Mouse (Mus musculus): ENCODE measurements around the gene Cdk5rap2.

Cdk5rap2 gene

DNA sequence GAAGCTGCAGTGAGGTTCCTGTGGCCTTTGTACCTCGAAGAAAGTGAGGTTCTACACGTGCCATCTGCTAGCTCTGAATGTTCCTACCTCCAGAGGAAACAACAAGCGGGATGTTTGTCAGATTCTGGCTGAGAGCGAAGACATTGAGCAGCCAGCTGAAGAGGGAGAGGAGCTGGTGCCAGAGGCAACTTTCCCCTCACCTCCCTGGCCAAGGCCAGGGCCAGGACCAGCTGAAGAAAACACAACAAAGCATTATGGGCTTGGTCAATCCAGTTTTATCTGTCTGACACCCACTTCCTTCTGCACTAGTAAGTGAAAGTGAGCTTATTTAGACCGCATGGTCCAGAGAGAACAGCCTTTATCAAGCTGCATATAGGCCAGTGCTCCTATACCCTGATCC, 147.4 kb downstream of the Cdk5rap2 start:
- DNase-seq (ENCODE audit: low read depth, low spot score) = no peak

DNA sequence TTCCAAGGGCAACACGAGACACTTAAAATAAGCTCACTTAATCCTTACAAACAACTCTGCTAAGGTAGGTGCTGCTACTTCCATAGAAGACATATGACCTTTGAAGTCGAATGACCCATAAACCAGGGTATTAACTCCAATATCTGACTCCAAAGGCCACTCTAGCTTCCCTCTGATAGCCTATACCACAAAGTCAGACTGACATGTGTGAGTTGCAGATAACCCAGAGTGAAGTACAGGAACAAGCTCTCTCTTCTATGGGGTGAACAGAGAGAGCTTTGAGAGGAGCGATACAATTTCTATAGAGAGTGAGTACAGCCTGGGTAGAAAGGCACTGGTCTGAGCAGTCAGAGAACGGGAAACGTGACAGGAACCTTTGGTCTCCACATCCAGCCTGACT, 148.9 kb downstream of the Cdk5rap2 start:
- DNase-seq (ENCODE audit: low read depth, low spot score) = no peak

DNA sequence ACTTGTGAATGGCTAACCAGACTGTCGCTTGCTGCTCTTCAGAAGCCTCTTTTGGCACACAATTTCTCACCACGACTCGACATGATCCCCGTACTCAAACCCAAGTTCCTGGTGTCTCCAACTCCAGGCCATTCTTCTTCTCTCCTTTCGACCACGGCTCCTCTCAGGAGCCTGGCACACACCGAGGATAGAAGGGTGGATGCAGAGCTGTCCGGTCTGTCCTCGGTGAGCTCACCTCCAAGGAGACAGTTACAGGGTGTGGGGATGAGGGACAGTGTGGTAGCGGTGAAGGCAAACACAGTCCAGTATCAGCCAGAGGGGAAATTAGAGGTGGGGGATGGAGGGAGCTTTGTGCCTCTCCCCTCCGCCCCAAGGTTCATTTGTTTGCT, 149.8 kb downstream of the Cdk5rap2 start:
- no peak for DNase-seq (ENCODE audit: low read depth, low spot score)

DNA sequence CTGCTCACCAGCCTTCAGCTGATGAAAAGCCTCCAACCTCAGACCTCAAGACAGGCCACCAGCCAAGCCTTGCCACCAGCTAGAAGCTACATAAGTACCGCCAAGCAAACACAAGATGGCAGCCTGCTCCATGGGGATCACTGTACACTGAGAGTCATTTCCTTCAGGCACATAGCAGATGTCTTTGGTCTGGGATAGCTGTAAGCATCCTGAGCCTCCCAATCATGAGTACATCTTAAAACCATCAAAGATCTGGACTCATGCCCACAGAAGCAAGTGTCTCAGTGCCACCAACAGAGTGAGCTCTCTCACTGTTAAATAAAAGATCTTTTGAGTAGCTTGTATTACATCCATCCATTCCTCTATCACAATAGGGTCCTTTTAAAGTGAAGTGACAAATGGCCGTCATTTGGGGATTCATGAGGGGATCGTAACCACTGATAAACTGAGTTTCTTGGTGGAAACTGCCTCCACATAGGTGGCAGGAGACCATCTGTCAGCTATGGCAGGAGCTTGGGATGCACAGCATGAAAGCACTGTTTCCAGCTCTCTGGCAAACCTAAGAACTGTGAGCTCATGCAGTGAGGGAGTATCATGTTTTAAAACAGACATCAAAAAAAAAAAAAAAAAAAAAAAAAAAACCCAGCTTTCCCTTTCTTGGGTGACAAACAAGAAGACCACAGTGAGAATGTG, 150.4 kb downstream of the Cdk5rap2 start:
- peak; percentile 13 for DNase-seq (ENCODE audit: low read depth, low spot score)

DNA sequence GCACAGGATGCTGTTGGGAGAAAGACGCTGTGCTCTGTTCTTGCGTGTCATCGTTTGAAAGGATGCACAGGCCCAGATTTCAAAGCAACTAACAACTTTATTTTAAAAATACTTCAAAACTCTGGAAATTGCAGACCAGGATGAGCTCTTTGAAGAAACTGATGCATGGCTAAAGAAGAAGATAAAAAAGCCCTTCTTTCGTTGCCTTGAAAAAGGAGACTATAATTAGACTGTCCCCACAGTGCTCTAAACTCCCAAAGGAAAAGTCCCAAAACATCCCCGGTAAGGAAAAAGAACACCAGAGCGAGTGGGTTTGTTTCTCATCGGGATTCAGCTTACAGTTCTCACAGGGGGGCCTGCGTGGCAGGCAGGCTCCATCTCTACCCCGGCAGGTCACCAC, 151.4 kb downstream of the Cdk5rap2 start:
- no peak for DNase-seq (ENCODE audit: low read depth, low spot score)

DNA sequence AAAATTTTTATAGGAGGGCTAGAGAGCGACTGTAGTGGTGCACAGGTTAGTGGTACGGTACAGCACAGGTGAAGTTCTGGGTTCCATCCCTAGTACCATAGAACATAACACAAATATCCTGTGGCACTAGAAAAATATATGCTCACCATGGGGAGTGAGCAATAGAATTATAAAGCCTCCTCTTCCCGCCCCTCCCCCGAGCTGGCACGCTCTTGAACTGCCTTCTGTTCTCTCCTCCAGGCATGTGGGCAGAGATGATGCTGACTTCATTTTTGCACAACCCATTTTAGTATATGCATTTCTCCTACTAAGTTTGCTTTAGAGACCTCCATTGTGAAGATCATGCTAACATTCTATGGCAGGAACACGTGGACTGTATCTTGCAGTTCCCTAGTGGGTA, 152.0 kb downstream of the Cdk5rap2 start:
- DNase-seq (ENCODE audit: low read depth, low spot score) = no peak

DNA sequence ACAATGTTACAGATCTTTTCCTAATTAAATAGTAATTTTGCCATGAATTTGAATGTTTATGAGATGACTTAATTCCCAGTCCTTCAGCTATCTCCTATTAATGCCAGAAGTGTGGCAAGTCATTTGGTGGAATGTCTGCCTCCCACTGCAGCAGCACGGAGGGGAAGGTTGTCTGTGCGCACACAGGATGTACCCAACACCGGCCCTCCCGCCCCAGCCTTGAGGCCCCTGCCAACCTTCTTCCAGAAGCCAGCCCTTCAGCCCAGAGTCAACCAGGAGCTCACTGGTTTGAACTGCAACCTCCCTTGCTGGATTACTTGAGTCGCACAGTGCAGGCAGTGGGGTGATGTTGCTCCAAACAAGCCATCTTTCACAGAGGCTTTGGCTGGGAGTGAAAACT, 158.5 kb downstream of the Cdk5rap2 start:
- DNase-seq (ENCODE audit: low read depth, low spot score) = no peak

DNA sequence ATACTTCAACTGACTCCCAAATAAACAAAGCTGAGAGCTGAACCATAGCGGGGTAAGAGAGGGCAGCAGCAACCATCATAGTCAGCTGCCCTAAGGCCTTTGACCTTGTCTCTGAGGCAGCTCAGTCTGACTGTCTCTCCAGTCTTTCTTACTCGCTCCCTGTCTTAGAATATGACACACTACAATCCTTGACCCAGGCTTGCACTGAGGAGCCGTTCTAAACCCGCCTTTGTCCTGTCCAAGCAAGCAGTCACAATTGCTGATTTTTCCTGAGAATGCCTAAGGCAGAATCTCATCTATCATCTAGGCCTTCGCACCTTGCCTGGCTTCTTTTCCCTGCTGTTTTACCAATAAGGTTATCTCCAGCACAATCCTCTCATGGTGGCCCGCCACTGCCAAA, 164.5 kb downstream of the Cdk5rap2 start:
- no peak for DNase-seq (ENCODE audit: low read depth, low spot score)

DNA sequence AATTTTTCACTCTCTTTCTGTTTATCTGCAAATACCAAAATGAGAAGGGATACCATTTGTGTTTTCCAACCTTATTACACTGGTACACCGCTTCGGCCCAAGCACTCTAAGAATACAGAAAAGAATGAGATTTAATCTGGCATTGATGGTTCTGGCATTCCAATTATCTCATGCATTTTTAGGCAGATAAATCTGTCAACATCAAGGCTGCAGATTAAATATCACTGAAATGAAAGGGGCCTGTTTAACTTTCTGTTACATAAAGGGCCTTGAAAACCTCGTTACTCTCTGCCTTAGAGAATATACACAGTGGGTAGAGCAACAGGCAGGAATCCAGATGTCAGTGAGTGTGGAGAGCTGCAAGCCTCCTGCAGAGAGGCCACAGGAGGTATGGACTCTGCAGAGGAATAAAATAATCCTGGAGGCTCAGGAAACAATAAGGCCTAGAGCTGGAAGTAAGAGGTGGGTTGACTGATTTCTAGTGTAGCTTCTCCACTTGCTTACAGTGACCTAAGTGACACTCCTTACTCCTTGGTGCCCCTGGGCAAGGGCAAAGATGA, 166.6 kb downstream of the Cdk5rap2 start:
- DNase-seq (ENCODE audit: low read depth, low spot score) = peak; percentile 23

DNA sequence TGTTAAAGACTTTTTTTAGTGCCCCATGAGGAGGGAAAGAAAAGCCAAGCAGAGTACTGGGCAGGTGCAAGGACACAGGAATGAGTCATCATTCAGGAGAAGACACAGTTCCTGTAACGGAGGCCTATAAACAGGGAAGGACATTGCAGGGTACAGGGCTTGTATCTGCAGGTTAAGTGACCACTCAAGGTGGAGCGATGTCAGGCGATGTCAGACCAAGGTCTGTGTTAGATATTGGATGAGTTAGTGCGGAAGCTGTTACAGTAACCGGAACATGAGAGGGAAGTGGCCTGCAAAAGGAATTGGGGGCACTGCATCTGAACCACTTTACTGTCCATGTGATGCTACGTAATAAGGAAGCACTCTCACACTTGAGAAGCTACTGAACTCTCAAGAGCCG, 170.5 kb downstream of the Cdk5rap2 start:
- DNase-seq (ENCODE audit: low read depth, low spot score) = no peak

DNA sequence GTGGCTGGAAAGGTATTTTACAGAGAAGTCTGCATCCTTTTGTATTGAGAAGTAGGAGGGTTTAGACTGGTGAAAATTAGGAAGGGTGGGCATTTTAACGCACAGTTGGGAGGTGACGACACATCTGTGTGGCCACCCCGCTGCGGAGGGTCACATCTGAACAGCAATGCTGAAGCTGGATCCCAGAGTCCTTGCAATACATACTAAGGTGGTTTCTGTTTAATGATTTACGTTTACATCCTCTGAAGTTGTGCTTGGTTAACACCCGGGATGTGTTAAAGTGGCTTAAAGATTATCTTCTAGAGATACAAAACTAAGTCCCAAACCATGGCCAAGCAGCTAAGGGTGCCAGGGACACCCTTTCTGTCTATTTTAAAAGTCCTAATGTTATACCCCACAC, 171.4 kb downstream of the Cdk5rap2 start:
- DNase-seq (ENCODE audit: low read depth, low spot score) = no peak

DNA sequence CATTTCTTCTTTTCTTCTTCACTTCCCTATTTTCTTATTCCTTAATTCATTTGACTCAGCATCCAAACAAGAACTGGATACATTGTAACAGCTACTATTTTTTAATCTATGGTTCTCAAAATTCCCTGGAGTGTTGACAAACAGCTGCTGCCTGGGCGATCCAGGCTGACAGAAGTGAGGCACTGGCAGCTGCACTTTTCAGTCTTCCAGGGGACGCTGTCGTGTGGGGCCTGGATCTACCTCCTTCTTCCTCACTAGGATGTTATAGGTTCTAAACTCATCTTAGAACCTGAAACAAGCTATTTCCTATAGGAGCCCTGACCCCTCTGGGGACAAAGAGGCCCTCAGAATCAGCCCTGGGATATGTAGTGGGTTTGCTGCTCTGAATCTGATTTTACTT, 177.9 kb downstream of the Cdk5rap2 start:
- no peak for DNase-seq (ENCODE audit: low read depth, low spot score)

DNA sequence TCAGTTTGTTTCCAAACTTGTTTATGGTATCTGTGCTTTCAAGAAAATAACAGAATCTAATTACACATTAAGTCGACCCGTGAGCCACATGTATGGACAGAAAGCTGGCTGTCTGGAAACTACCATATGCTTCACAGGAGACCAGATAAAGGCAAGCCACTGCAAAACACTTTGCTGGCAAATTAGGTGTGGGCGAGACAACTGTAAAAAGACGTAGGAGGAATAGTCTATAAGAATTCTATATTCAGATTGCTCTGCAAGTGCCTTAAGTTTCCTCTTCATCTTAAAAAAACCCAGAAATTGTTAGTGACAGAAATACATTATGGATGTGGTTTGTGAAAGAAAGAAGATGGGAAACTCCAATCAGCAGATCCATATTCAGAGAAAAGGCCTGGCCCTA, 180.4 kb downstream of the Cdk5rap2 start:
- DNase-seq (ENCODE audit: low read depth, low spot score) = no peak

DNA sequence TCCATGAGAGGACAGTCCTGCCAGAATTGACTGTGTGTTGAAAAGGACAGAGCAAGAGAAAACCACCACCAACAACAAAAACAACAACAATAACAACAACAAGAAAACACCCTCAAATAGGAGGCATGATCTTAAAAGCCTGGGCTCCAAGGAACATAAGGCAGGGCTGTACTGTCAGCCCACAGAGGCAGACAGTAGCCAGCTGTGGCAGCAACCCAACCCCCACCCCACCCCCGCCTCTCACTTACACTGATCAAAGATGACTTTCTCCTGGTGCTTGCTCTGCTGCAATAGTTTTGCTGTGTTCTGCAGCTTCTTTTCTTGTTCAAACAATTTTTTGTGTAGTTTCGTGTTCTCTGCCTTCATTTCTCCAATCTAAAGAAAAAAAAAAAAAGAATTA, 181.9 kb downstream of the Cdk5rap2 start:
- no peak for DNase-seq (ENCODE audit: low read depth, low spot score)

DNA sequence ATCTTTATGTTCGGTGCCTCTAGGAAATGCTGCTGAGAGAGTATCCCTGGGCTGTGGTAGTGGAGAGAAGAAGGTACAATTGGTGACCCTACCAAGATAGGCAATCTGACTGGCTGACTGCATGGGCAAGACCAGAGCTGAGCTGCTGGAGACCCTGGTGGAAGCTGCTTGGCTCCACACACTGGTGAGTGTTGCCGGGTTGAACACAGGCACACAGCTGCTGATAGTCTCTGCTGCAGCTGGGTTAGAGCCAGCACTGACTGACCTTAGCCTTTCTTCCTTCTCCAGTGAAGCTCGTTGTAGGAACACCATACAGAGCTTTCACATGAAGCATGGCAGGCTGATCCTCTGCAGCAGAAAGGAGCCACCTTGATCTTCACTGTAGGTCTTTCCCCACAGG, 182.6 kb downstream of the Cdk5rap2 start:
- DNase-seq (ENCODE audit: low read depth, low spot score) = no peak

DNA sequence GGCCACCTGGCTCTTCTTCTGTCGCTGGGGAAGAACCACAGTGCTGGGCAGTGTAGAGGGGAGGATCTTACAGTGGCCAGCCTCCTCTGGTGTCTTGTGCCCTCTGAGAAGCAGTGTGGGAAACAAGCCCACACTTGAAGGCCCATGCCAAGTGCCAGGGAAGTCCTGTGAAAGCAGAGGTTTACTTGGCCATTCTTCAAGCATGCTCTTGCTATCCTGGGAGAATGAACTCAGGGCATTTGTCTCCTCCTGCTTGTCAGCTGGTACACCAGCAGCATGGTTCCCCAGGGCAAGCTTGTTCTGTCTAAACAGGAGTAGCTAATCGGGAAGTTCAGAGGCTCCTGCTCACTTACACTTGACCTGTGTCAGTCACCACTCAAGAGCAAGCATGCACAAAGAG, 185.7 kb downstream of the Cdk5rap2 start:
- DNase-seq (ENCODE audit: low read depth, low spot score) = no peak

DNA sequence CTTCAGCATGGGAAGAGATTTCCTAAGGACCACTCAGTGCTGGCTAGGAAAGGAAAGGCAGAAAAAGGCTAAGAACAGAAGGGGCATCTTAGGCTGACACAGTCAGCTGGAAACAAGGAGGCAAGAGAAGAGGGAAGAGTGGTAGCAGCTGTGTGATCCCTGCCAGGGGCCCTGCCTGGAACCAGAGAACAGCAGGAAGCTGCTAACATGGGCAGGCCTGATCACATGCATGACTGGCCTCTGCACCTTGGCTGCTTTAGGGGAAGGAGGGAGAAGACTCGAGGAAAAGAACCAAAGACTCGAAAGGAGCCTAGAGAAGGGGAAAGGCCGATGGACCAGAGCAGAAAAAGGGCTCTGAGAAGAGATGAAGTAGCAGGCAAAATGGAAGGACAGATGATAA, 188.4 kb downstream of the Cdk5rap2 start:
- no peak for DNase-seq (ENCODE audit: low read depth, low spot score)

DNA sequence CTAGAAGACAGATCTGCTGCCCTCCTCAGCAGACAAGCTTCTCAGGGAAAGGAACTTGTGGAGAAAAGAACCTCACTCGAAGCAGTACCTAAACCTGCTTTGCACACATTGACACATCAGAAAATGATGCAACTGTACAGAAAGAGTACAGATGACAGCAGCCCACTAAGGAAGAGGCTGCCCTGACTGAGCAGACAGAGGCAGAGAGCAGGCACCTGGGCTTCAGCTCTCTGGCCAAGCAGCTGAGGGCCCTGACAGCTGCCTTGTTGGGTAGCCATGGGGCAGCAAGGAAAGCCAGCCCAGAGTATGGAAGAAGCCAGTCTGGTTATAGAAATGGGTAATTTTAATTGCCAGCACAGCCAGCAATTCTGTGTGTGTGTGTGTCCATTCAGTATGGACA, 188.9 kb downstream of the Cdk5rap2 start:
- DNase-seq (ENCODE audit: low read depth, low spot score) = no peak

DNA sequence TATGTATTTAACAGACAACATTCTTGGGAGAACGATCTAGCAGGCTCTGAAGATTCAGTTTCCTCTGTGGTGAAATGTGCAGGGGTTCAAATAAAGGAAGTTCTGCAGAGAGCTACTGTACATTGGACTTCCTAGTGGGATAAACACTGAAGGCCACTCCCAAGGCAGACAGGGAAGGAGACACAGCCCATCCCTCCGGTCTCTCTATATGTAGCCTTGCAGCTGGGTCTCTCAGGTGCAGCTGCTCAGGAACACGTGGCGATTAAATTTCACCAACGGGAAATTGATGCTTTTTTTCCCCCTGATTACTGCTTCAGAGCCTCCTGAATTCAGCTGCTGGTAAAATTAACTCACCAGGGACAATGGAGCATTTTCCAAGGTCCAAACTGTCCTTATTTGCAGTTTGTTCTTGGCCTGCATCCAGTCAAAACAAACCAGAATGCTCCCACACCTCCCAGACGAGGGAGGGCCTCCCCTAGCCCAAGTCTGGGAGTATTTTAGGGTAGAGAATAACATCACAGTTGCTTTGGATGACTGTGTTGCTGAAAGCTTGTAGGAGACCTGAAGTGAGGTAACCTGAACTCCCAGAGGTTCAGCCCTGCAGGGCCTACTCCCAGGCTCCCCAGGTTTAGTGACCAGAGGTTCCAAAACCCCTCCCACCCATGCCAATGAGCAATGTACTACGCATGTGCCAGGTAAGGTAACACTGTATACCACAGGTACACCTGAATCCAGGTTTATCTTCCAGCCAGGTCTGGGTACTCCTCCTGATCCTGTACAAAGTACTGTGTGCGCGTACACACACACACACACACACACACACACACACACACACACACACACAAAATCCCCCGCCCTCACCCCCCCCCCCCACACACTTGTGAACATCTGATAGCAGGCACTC, 189.7 kb downstream of the Cdk5rap2 start:
- DNase-seq (ENCODE audit: low read depth, low spot score) = no peak

DNA sequence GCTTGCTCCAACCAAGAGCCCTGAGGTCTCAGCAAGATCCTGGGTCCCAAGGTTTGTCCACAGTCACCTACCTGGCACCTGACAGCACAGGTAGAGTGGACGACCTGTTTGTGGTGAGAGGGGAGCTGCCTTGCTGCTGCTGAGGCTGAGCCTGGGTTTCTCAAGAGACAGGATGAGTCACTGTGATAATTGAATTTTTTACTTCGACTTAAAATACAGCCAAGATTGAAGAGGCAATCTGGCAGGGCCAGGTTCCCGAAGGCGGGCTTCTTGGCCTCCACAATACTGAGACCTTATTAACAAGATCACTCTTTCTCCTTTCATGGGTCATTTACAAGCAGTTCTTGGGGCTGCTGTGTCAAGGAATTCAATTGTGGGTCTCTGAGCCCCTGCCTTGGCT, 190.5 kb downstream of the Cdk5rap2 start:
- no peak for DNase-seq (ENCODE audit: low read depth, low spot score)

DNA sequence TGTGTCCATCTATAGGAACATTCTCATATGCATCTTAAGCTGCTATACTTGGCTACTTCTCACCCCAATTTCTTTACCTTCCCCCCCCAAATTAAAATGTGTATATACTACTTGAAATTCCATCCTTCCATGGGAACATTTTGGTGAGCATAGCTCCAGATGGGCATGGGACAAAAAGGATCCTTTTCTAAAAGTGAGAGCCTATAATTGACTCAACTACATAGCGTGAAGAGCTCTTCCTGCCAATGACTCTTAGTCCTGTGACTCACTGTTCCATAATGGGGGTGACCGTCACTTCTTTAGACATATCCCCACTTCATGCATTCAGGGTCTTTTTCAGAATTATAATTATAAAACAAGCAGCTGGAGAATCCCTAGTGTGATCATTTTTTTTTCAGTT, 224.3 kb downstream of the Cdk5rap2 start:
- no peak for DNase-seq (ENCODE audit: low read depth, low spot score)
